Mouse (Mus musculus): ENCODE data around the gene Acot5.

DNA sequence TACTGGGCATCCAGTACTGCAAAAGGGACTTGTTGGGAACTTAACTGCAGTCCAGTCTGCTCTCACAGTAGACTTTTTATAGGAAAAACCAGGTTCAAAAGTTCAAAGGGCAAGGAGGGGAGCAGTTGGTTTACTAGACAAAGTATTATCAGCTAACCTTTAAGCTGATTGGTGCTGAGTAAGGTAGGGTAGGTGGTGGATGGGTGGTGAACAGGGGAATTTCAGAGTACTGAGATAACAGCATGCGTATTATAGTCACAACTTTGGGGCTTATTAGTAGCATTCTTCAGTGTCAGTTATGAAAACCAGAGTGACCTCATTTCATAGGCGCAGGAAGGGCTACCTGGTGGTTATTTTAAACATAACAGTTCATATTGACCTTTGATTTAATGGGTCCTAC is 30.5 kb downstream of the Acot5 start:
- TF ChIP-seq CTCF (IDR thresholded peaks at IDR 0.05; ENCODE audit: low read depth) (no peak), EP300 (IDR thresholded peaks at IDR 0.05; ENCODE audit: low read depth) (no peak)
